Mouse (Mus musculus) midbrain, embryonic 12.5 days (tissue): Measurements from ENCODE around the gene A930033H14Rik. TPM values are rescaled to one million over a fixed set of nuclear protein-coding genes. Genes with fewer than 3 reads are reported as not detected.
A peak's percentile ranks its signal among the peaks of the same experiment; 100 is the strongest.

ENCODE experiments used
- ATAC-seq: fragments of 200-750 bp; cut with Nextera tagmentation; 2 replicates; pipeline ENCODE4 v1.8.0; 2017; ENCODE audit warnings: low read depth, moderate TSS enrichment, moderate library complexity; ENCODE audit not compliant: low FRiP score
- H3K27ac ChIP-seq: fragments of 300-500 bp; sonication (generic); replicated peaks from 2 replicates; pipeline ENCODE4 v1.5.1; 2016; ENCODE audit warnings: mild to moderate bottlenecking
- H3K27me3 ChIP-seq: fragments of 300-500 bp; sonication (generic); 2 replicates; pipeline ENCODE4 v1.6.1; 2016; ENCODE audit warnings: mild to moderate bottlenecking
- H3K36me3 ChIP-seq: fragments of 300-500 bp; sonication (generic); 2 replicates; pipeline ENCODE4 v1.6.1; 2016
- H3K4me1 ChIP-seq: fragments of 300-500 bp; sonication (generic); 2 replicates; pipeline ENCODE4 v1.6.1; 2016
- H3K4me2 ChIP-seq: fragments of 300-500 bp; sonication (generic); replicated peaks from 2 replicates; pipeline ENCODE4 v1.6.1; 2016; ENCODE audit warnings: mild to moderate bottlenecking, moderate library complexity
- H3K4me3 ChIP-seq: fragments of 300-500 bp; sonication (generic); 2 replicates; pipeline ENCODE4 v1.5.1; 2016; ENCODE audit warnings: mild to moderate bottlenecking
- H3K9ac ChIP-seq: fragments of 300-500 bp; sonication (generic); replicated peaks from 2 replicates; pipeline ENCODE4 v1.6.1; 2016; ENCODE audit warnings: mild to moderate bottlenecking, moderate library complexity
- H3K9me3 ChIP-seq: fragments of 300-500 bp; sonication (generic); 2 replicates; pipeline ENCODE4 v1.6.1; 2016; ENCODE audit warnings: mild to moderate bottlenecking
- WGBS: fragments of 180-500 bp; shearing (Covaris S2); methylation state at CpG from one replicate; pipeline ENCODE4 v1.1.7; 2016; 5-methylcytosine and 5-hydroxymethylcytosine counted together
- polyA plus RNA-seq: library from polyadenylated mRNA; unstranded; fragments of >200 nt; fragmentation: Nextera tagmentation; extraction: Ambion mirVana; gene quantifications from 2 replicates; pipeline ENCODE4 v1.2.1, GENCODE M21; 2016

A930033H14Rik gene
- polyA plus RNA-seq, 1 experiment from 2014 or later = 1.1 TPM

DNA sequence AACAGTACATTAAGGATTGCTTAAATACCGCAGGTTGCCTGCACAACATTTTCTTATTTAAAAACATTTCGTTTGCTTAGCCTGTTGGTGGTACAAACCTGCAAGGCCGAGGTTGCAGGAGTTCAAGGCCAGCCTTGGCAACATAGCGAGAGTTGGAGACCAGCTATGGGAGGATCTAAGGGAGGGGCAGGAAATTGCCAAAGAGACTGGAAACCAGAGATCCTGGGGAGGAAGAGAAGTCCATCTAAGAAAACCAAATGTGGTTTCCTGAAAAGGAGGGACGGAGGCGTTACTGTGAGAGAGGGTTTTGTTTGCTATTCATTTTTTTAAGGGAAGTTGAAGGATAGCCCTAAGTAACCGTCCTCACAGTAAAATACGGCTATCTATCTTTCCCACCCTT, 1.3 kb downstream of the A930033H14Rik start:
- Histone ChIP-seq H3K4me2 (peak overlapping the region; percentile 81), H3K36me3 (peaks cover 3% of the 10 kb centered on the region; the same call in 1 of the 2 replicates), H3K9me3 (0 out of 2 replicates have a peak, but pooled peaks cover 3% of the 10 kb centered on the region), H3K27me3 (no peaks in the 10 kb centered on the region), H3K9ac (peak overlapping the region; percentile 88), H3K4me3 (peak overlapping the region; percentile 78; the same call in 1 of the 2 replicates), H3K27ac (peak overlapping the region; percentile 95; the same call in 1 of the 2 replicates), H3K4me1 (peaks cover 14% of the 10 kb centered on the region; the same call in 1 of the 2 replicates)
- ATAC-seq = no peak
- WGBS = 54% methylated on average over 8 of the region's 8 CpGs

DNA sequence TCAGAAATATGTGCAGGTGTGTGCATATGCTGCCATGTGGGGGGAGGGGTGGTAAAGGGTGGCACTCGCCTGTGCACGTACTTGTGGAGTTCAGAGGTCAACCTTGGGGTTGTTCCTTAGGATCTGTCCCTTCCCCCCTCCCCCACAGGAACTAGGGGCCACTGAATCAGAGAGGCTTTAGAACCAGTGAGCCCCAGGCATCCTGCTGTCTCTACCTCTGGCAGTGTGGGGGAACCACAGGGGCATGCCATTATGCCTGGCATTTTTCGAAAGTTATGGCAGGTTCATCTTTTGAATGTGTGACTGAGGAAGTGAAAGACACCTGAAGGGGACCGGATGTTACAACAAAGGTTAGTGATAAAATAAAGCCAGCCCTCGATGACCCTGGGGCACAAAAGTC, 2.2 kb downstream of the A930033H14Rik start:
- Histone ChIP-seq H3K36me3 (no peaks in the 10 kb centered on the region), H3K9me3 (no peaks in the 10 kb centered on the region), H3K4me2 (no peak overlapping the region), H3K4me3 (no peak overlapping the region), H3K9ac (no peak overlapping the region), H3K27ac (no peak overlapping the region), H3K27me3 (no peaks in the 10 kb centered on the region), H3K4me1 (peaks cover 14% of the 10 kb centered on the region; the same call in 1 of the 2 replicates)
- WGBS = 79% methylated on average over 5 of the region's 5 CpGs
- no peak for ATAC-seq

DNA sequence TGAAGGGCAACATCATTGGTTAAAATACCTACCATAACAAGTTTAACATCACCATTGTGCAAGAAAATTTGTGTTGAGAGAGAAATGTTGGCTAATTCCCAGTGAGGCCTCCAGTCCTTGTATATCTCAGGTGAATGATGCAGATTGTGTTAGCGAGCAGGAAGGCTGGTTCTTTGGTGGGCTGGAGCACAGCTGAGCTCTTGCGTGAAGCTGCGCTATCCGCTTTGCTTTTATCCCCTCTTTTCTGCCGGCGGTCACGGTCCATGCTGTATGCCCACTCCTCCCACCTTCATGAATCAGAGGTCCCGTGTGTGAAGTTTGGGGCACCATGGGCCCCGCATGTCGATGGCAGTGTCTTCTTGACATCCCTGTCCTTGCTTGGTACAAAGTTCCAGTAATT, 2.9 kb downstream of the A930033H14Rik start:
- no peak for ATAC-seq
- H3K9ac ChIP-seq = no peak overlapping the region
- 95% methylated on average over 10 of the region's 10 CpGs for WGBS
- H3K27ac ChIP-seq = no peak overlapping the region
- no peaks in the 10 kb centered on the region for H3K27me3 ChIP-seq
- H3K4me1 ChIP-seq = peaks cover 14% of the 10 kb centered on the region; the same call in 1 of the 2 replicates
- no peaks in the 10 kb centered on the region for H3K9me3 ChIP-seq
- H3K4me3 ChIP-seq = no peak overlapping the region
- H3K36me3 ChIP-seq = no peaks in the 10 kb centered on the region
- H3K4me2 ChIP-seq = no peak overlapping the region

DNA sequence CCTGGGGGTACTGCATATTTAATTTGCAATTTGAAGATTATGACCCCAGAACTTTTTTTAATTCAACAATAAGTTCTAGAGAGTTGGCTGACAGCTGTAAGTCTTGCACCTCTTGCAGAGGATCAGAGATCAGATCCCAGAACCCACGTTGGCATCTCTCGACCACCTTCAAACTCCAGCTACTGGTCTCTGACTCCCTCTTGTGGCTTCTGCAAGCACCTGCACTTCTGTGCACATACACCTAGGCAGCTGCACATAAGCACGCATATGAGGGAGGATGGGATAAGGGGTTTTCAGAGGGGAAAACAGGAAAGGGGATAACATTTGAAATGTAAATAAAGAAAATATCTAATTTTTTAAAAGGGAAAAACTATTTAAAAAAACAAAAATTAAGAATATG, 4.2 kb downstream of the A930033H14Rik start:
- 88% methylated on average over 3 of the region's 3 CpGs for WGBS
- Histone ChIP-seq H3K4me3 (no peak overlapping the region), H3K27me3 (no peaks in the 10 kb centered on the region), H3K4me1 (peaks cover 8% of the 10 kb centered on the region; the same call in 1 of the 2 replicates), H3K9ac (no peak overlapping the region), H3K27ac (no peak overlapping the region), H3K36me3 (no peaks in the 10 kb centered on the region), H3K9me3 (no peaks in the 10 kb centered on the region), H3K4me2 (no peak overlapping the region)
- no peak for ATAC-seq

DNA sequence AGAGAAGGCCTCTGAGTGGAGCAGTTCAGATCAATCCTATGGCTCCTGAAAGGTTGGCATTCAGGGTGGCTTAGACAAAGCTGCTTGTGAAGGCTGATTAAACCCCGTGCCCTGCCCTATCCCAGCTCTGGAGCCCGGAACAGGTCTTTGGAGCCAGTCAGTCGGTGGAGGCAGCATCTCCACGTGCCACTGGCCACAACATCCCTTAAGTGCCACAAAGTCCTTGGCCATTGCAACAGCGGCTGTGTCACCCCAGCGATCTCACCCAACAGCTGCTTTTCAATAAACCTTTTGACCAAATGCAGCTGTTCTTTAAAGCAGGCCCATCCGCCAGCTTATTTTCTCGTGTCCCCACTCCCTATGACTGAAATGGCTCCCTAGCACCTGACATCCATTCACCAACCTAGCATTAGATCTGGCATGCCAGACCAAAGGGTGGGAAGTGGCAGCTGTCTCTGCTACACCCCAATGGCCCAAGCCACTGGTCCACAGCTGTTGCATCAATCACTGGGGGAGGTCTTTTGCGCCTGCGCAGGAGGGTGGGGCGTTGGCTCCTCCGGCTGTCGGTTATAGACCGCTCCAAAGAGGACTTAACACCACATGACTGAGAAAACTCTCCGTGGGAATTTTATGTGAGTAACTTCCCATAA, 4.8 kb downstream of the A930033H14Rik start:
- Histone ChIP-seq H3K27ac (no peak overlapping the region), H3K9me3 (no peaks in the 10 kb centered on the region), H3K4me2 (no peak overlapping the region), H3K27me3 (no peaks in the 10 kb centered on the region), H3K4me3 (no peak overlapping the region), H3K9ac (no peak overlapping the region), H3K36me3 (no peaks in the 10 kb centered on the region), H3K4me1 (peaks cover 7% of the 10 kb centered on the region; the same call in 1 of the 2 replicates)
- 89% methylated on average over 15 of the region's 15 CpGs for WGBS
- ATAC-seq = no peak

DNA sequence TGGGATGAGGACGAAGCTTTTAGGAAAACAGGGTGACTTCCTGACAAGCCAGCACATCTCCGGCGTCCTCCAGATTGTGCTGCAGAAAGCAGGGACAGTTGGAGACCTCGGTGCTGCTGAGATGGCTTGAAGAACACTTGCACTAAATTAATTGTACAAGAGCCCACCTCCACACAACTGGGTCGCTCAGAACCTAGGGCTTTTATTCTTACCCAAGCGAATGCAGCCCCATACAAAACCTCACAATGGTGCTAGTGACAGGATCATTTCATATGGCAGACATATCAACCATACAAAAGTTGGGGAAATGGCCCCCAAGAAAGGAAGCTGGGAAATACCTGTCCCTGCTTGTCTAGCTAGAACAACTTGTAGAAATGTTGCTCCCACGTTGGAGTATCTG, 5.4 kb downstream of the A930033H14Rik start:
- Histone ChIP-seq H3K4me2 (no peak overlapping the region), H3K4me1 (peaks cover 7% of the 10 kb centered on the region; the same call in 1 of the 2 replicates), H3K36me3 (no peaks in the 10 kb centered on the region), H3K4me3 (no peak overlapping the region), H3K9ac (no peak overlapping the region), H3K27ac (no peak overlapping the region), H3K27me3 (no peaks in the 10 kb centered on the region), H3K9me3 (no peaks in the 10 kb centered on the region)
- WGBS = 84% methylated on average over 7 of the region's 7 CpGs
- ATAC-seq = no peak

DNA sequence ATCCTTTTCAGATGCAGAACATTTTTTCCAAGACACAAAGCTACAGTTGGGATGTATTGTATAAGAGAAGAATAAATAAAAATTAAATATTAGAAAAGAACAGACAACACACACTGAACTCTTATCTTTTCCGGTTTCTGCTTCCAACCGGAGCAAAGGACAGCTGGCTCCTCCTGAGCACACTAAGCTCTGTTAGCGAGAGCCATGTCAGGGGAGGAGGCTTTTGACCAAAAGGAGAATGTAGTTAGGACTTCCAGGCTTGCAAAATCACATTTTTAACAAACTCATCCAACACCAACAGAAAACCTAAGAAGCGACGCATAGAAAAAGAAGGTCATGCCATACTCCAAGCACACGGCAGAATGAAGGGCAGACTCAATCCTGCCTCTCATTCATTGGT, 6.8 kb downstream of the A930033H14Rik start:
- H3K36me3 ChIP-seq = no peaks in the 10 kb centered on the region
- no peak overlapping the region for H3K4me2 ChIP-seq
- no peak overlapping the region for H3K9ac ChIP-seq
- H3K9me3 ChIP-seq = no peaks in the 10 kb centered on the region
- 83% methylated on average over 6 of the region's 6 CpGs for WGBS
- H3K27me3 ChIP-seq = no peaks in the 10 kb centered on the region
- H3K4me3 ChIP-seq = no peak overlapping the region
- ATAC-seq = no peak
- H3K4me1 ChIP-seq = 0 out of 2 replicates have a peak, but pooled peaks cover 2% of the 10 kb centered on the region
- no peak overlapping the region for H3K27ac ChIP-seq

DNA sequence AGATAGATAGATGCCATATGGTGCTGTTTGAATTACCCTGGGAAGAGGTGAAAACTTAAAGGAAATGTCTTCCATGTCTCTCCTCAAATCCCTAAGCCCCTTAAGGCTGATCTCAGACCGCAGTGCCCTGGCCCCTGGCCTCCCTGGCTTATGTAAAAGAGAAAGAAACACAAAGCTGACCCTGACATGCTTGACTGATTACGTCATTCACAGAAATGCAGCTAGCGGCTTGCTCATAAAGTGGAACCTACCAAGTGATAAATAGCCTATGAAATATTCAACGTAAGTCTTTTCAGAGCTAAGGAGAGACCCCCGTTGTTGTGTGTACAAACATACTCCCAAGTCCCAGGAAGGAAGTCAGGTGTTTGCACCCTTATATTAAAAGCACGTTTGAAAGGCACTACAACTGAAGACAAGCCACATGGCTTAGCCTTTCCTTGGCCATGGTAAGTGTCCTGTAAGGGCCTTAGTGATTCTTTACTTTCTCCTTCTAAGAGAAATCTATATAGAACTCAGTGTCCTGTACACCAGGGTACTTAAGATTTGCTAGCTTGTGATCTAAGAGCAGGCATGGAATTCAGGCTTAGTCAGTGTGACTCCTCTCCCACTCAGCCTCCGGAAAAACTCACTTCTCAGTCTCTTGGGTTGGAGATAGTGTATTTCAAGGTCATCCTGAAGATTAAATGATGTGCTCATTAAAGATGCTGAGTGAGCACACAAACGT, 8.1 kb downstream of the A930033H14Rik start:
- WGBS = 29% methylated on average over 8 of the region's 8 CpGs
- no peak overlapping the region for H3K4me2 ChIP-seq
- H3K4me1 ChIP-seq = 0 out of 2 replicates have a peak, but pooled peaks cover 2% of the 10 kb centered on the region
- no peak overlapping the region for H3K27ac ChIP-seq
- no peak for ATAC-seq
- H3K4me3 ChIP-seq = no peak overlapping the region
- H3K9ac ChIP-seq = no peak overlapping the region
- H3K36me3 ChIP-seq = no peaks in the 10 kb centered on the region
- H3K9me3 ChIP-seq = no peaks in the 10 kb centered on the region
- H3K27me3 ChIP-seq = no peaks in the 10 kb centered on the region

DNA sequence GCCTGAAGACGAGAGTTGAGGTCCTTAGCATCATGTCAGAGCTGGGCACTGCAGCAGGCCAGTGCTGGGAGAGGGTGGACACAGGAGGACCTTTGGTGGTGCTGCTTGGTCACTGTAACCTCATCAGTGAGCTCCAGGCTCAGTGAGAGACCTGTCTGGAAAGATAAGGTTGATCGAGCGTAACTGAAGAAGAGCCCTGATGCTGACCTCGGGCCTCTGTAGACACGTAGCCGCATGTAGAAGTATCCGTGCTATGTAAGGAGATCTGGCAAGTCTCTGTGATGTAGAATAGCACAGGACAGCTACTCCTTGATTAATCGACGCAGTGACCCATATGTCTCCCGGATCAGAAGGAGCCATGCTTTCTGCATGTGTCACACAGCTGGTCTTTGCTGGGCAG, 19.2 kb downstream of the A930033H14Rik start:
- Histone ChIP-seq H3K9ac (no peak overlapping the region), H3K4me1 (no peaks in the 10 kb centered on the region), H3K36me3 (no peaks in the 10 kb centered on the region), H3K27ac (no peak overlapping the region), H3K4me2 (no peak overlapping the region), H3K9me3 (no peaks in the 10 kb centered on the region), H3K27me3 (no peaks in the 10 kb centered on the region), H3K4me3 (no peak overlapping the region)
- 91% methylated on average over 10 of the region's 10 CpGs for WGBS
- ATAC-seq = no peak

DNA sequence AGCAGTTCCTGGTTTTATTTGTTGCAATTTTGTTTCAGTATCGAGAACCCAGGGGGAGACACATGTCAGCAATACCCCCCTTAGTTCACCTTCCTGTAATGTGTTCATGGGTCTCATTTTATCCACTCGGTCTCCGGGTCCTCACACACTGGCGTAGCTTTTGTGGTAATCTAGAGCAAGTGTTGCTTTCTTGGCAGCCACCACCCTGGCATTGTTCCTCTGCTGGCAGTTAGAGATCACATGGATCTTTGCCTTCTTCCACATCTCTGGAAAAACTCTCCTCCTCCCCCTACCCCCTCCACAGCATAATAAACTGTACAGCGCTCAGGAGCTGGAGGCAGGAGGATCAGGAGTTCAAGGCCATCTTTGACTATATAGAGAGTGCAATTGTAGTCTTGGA, 20.6 kb downstream of the A930033H14Rik start:
- Histone ChIP-seq H3K4me1 (no peaks in the 10 kb centered on the region), H3K4me2 (no peak overlapping the region), H3K9me3 (no peaks in the 10 kb centered on the region), H3K4me3 (no peak overlapping the region), H3K27me3 (no peaks in the 10 kb centered on the region), H3K27ac (no peak overlapping the region), H3K36me3 (no peaks in the 10 kb centered on the region), H3K9ac (no peak overlapping the region)
- ATAC-seq = no peak
- WGBS = 89% methylated on average over 5 of the region's 5 CpGs

DNA sequence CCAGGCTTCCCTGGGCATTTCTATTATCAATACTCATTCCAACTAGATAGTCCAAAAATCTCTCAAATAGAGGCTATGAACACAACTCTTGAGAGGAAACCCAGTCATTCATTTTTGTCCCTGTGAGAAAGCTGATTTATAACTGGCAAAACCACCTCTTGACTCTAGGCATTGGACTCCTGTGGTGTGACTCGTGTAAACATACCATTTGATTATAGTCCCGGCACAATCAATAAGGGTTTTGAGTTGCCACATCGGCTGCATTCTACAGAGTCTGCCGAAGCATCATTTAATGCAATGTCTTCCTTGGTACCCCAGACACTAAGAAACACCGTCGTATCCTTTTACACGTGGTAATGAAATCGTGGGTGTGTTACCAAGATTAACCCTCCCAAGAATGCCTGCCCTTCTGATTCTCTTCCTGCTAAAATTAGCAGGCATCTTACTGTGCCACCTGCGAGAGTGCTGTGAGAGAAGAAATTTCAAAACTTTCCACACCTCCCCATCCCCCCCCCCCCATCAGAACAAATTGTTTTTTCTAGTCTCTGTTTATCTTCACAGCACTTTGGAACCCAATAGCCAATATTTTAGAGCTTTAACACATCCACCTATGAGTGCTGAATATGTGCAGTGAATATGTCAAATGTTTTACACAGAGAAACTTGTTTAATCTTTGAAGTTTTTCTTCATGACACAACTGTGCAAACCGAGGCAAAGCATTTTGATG, 22.3 kb downstream of the A930033H14Rik start:
- H3K27me3 ChIP-seq = no peaks in the 10 kb centered on the region
- no peak overlapping the region for H3K9ac ChIP-seq
- H3K27ac ChIP-seq = no peak overlapping the region
- WGBS = 82% methylated on average over 10 of the region's 10 CpGs
- ATAC-seq = no peak
- no peaks in the 10 kb centered on the region for H3K9me3 ChIP-seq
- no peaks in the 10 kb centered on the region for H3K36me3 ChIP-seq
- no peak overlapping the region for H3K4me2 ChIP-seq
- no peak overlapping the region for H3K4me3 ChIP-seq
- no peaks in the 10 kb centered on the region for H3K4me1 ChIP-seq
